Mouse (Mus musculus) Muller cell, postnatal 12 days (primary cell): ENCODE results near the gene Hook2.

Experiments used
- DNase-seq: peaks from one replicate; pipeline ENCODE4 v3.0.0-alpha.2; 2015; ENCODE audit errors: inconsistent ontology term

The Hook2 gene

DNA sequence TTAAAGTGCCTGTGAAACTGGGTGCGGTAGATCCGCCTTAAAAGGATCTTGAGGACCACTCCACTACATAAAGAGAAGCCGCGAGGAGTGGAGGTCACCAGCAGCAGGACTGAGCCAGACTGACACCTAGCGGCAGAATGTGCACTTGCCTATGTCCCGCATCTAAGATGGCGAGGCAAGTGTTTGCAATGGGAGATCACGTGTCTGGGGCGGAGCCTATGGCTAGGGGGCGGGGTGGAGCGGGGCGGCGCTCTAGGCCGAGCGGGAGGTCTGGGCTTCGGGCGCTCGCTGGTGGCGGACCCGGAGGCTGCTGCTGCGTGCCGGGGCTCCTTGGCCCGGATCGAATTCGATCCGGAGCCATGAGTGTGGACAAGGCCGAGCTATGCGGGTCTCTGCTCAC, at the start of gene Hook2:
Gene Hook2, plus strand, starts transcription at position 255 of the 400 bp plus-strand sequence.
- DNase-seq = peak; percentile 97

DNA sequence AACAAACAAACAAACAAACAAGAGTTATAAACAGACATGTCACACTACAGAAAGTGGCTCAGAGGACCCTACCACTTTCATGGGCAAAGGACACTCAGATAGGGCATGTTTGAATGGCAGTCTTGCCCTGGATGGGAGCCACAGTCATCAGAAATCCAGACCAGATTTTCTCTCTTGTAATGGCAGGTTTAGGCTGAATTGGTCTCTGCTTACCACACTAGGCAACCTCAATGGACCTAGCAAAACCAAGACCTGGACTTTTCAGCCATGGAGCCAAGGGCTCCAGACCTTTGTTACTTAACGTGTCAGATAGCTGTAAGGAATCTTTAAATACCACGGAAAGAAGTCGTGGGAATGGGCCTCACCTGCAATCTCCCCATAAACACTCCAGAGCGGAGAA, 46.7 kb upstream of the Hook2 start:
- DNase-seq = no peak

- peak; percentile 25 for DNase-seq
These were observed 45.8 kb upstream of the Hook2 start for GRCm38 (mm10) chr8:84944478-84945160.

GRCm38 (mm10) chr8:84945235-84945632, 45.2 kb upstream of the Hook2 start:
- DNase-seq = no peak

- DNase-seq = no peak
These were observed 44.5 kb upstream of the Hook2 start for GRCm38 (mm10) chr8:84945633-84946527.

- no peak for DNase-seq
These were observed 43.7 kb upstream of the Hook2 start, which contains the start of gene Rtbdn for GRCm38 (mm10) chr8:84946528-84947240. Gene Rtbdn (plus strand): TSS chr8:84946991.

DNA sequence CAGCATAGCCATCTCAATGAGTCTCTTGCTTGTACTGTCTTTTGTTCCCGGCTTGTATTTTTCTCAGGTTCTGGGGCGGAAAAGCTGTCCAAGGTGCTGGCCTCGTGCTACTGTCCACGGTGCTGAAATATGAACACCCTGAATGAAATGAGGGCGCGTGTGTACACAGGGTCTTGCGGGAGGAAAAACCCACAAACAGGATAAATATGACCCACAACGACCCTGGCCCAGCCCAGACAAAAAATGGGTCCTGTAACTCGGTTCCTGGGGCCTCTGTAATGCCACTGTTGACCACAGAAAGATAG, 43.2 kb upstream of the Hook2 start:
- peak; percentile 52 for DNase-seq

GRCm38 (mm10) chr8:84949753-84950152, 40.6 kb upstream of the Hook2 start:
- no peak for DNase-seq

- no peak for DNase-seq
These were observed 37.7 kb upstream of the Hook2 start for GRCm38 (mm10) chr8:84952612-84953255.

GRCm38 (mm10) chr8:84956768-84957167, 33.6 kb upstream of the Hook2 start:
- peak; percentile 64 for DNase-seq

- DNase-seq = no peak
These were observed 30.6 kb upstream of the Hook2 start for GRCm38 (mm10) chr8:84959811-84960210.

GRCm38 (mm10) chr8:84963952-84964351, 26.5 kb upstream of the Hook2 start:
- DNase-seq = no peak

- DNase-seq = peak; percentile 95
These were observed 24.6 kb upstream of the Hook2 start for GRCm38 (mm10) chr8:84965731-84966291.

GRCm38 (mm10) chr8:84966603-84967002, 23.8 kb upstream of the Hook2 start:
- DNase-seq = peak; percentile 45

- no peak for DNase-seq
These were observed 22.7 kb upstream of the Hook2 start for GRCm38 (mm10) chr8:84967532-84968304.

DNA sequence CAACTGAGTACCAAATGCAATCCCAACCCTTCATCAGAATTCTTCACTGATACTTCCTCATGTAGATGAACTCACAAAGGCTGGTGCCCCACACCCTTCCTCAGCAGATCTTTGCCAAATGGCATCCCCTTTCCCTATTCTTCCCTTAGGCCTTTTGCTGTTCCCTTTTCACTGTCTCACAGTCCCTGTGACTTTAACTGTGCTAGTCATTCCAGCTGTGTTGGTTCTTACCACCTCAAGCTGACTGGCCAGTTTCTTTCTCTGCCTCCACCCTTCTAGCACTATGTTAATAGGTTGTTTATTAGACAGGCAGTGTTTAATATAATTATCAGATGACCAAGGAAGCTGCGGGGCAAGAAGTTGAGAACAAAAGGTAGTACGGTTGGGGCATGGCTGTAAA, 21.8 kb upstream of the Hook2 start:
- no peak for DNase-seq

- DNase-seq = peak; percentile 85
These were observed 20.9 kb upstream of the Hook2 start, which contains the start of the genes Gm49661, Prdx2 and Rnaseh2a for GRCm38 (mm10) chr8:84969241-84970134. Gene Gm49661 (minus strand): TSS chr8:84969433. Gene Prdx2 (plus strand): TSS chr8:84969587. Gene Rnaseh2a (minus strand): TSS chr8:84969767.

- DNase-seq = no peak
These were observed 20.1 kb upstream of the Hook2 start for GRCm38 (mm10) chr8:84970135-84970790.

GRCm38 (mm10) chr8:84970913-84971312, 19.5 kb upstream of the Hook2 start:
- DNase-seq = no peak
